Mouse (Mus musculus) inflammation-experienced regulatory T-cells, adult 16 weeks (primary cell): Measurements from ENCODE around the gene Ewsr1. TPM values are rescaled to one million over a fixed set of nuclear protein-coding genes. Genes with fewer than 3 reads are reported as not detected.

Source experiments
- polyA plus RNA-seq: library from polyadenylated mRNA; unstranded; fragments of 100-300 nt; shearing (Covaris generic); gene quantifications from one replicate; pipeline ENCODE4 v1.2.1, GENCODE M21; 2017

Ewsr1 gene
- polyA plus RNA-seq = 905 TPM

DNA sequence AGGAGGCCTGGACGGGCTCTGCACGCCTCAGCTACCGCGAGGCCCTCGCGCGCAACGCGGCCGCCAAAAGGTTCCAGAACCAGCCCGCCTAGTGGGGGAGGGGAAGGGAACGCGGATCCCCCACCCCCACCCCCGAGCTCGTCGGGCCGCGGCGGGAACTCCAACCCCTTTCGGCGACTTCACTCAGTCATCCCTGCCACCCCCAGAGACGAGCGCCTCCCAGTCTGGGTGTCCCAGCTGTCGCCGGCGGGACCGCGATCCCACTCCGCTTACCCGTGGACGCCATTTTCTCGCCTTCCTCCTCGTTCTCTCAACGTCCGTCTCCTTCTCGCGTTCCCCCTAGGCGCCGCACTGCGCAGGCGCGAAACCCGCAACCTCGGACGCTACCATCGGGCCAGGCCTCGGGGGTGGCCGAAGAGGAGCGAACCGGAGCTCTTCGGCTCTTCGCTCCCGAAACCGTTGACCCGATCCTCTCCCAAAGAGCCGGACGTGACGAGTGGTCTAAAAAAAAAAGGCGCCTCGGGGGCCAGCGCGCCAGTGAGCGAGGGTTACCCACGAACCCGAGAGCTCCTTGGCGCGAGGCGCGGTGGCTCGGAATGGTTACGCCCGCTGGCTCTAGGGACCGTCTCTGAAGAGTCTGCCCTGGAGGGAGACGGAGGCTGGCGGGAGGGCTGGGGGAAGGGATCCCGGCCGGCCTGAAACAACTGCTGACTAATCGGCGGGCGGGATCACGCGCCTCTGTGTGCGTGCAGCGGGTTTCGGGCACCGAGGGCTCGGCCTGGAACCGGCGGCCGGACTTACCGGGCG, at the start of gene Ewsr1, which contains the start of gene Rhbdd3:
Ewsr1 (minus strand) TSS at position 531 of the 807 bp plus-strand sequence.
Rhbdd3 (plus strand) TSS at position 191 of the 807 bp plus-strand sequence.

DNA sequence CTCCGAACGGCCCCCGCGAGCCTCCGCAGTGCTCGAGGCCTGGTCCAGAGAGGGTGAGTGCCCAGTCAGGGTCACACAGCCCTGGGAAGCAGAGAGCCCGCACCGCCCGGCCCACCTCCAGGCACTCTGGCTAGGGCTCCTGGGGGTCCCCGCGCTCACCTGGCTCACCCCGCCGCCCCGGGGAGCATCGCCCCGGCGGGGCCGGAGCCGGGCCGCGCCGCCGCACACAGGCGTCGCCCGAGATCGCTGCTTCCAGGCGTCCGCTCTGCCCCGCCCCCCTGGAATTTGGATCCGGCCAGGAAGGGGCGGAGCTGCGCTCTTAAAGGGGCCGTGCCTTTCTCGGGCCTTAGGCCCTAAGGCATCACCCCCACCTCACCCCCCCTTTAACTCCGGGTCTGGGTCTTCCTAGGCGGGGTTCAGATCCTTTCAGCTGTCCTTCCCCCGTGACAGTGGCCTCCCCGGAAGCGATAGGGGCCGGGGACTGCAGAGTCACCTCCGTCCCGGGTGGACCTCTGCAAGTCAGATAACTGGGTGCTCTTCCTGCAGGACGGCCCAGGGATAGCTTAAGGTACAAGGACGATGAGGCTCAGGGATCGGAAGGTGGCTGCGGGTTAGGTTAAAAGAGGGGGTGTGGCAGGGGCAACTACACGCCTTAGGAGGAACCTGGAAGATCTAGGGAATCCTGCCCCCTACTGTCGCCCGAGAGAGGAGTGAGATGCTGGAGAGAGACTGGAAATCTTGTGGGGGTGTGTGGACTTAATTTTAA, 33.8 kb downstream of the Ewsr1 start, which contains the start of gene Gas2l1:
Gas2l1 (minus strand) TSS at position 272 of the 766 bp plus-strand sequence.

DNA sequence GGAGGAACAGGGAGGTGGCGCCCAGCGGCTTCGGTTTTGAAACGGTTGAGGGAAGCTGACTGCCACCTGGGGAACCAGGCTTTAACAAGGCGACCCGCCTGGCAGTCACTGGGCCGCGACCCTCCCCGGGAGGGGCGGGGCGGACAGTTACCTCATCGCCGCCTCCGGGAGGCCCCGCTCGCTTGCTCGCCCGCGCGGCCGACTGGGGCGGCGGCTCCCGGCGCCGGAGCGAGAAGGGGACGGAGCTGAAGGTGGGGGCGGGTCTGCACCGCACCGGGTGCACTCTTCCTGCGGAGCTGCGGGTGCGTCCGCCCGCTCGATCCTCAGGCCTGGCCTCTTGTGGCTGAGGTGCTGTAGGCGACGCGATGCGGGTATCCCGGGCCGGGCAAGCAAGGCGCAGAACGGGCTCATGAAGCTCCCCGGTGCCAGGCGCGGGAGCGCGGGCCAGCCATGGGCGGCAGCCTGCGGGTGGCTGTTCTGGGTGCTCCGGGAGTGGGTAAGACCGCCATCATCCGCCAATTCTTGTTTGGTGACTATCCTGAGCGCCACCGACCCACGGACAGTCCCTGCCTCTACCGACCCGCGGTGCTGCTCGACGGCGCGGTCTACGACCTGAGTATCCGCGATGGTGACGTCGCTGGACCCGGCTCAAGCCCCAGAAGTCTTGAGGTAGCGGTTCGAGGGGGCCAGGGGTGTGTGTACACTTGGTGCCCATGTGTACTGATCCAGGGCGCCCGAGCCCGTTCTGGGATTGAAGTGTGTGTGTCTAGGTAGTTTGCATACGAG, 41.0 kb downstream of the Ewsr1 start, which contains the start of gene Rasl10a:
Rasl10a (plus strand) TSS at position 273 of the 786 bp plus-strand sequence.

Other genes starting within 250 kb of the Ewsr1 start
- gene Nf2, start 249.7 kb downstream of the Ewsr1 start, polyA plus RNA-seq = 59.9 TPM
- gene Nipsnap1, start 225.3 kb downstream of the Ewsr1 start, polyA plus RNA-seq = 50.1 TPM
- gene Thoc5, start 203.9 kb downstream of the Ewsr1 start, polyA plus RNA-seq = 58.8 TPM
- gene Nefh, start 151.2 kb downstream of the Ewsr1 start, polyA plus RNA-seq = 6.6 TPM
- gene Ap1b1, start 112.4 kb downstream of the Ewsr1 start, polyA plus RNA-seq = 125 TPM
- not detected for gene Rasl10a, start 41.1 kb downstream of the Ewsr1 start, polyA plus RNA-seq
- 2.5 TPM for gene Gas2l1, start 33.9 kb downstream of the Ewsr1 start, polyA plus RNA-seq
- 11.0 TPM for gene Rhbdd3, start 340 bp downstream of the Ewsr1 start, polyA plus RNA-seq
- 1.5 TPM for gene Emid1, start 53.0 kb upstream of the Ewsr1 start, polyA plus RNA-seq
- gene Kremen1, start 162.3 kb upstream of the Ewsr1 start, polyA plus RNA-seq = 3.9 TPM